Mouse (Mus musculus): ENCODE results near the gene Ucp3. TPM values are rescaled to one million over a fixed set of nuclear protein-coding genes. Genes with fewer than 3 reads are reported as not detected.

The Ucp3 gene
- polyA plus RNA-seq (2015; fragmentation: Nextera tagmentation; extraction: Ambion mirVana): not detected in 2 replicates

GRCm38 (mm10) chr7:100472777-100473176 is at the start of gene Ucp3:
Gene Ucp3, plus strand, starts transcription at chr7:100472990.
- peaks cover 2% of the 10 kb centered on the region; the same call in 1 of the 2 replicates for H3K36me3 ChIP-seq (ENCODE audit: control insufficient read depth, insufficient read depth)
- H3K4me2 ChIP-seq (ENCODE audit: low read length): no peak within 1 kb of the TSS
- no peaks in the 10 kb centered on the region for H3K9me3 ChIP-seq (ENCODE audit: control insufficient read depth, low read length)
- ATAC-seq: no peak
- H3K4me3 ChIP-seq (replicated peaks; ENCODE audit: low read length): no peak within 1 kb of the TSS
- H3K9ac ChIP-seq (replicated peaks; ENCODE audit: low read depth, low read length): no peak within 1 kb of the TSS
- no peaks in the 10 kb centered on the region for H3K27me3 ChIP-seq (replicated peaks; ENCODE audit: control insufficient read depth, insufficient read depth, low read length)
- H3K4me1 ChIP-seq (replicated peaks; ENCODE audit: control insufficient read depth, insufficient read depth, low read length): no peaks in the 10 kb centered on the region
- H3K27ac ChIP-seq (ENCODE audit: low read length): no peak within 1 kb of the TSS
- 92% methylated on average over 6 of the region's 6 CpGs for WGBS

GRCm38 (mm10) chr7:100425795-100426194 is 47.0 kb upstream of the Ucp3 start:
- Histone ChIP-seq H3K27me3 (replicated peaks; ENCODE audit: control insufficient read depth, insufficient read depth, low read length) (no peaks in the 10 kb centered on the region), H3K9ac (replicated peaks; ENCODE audit: low read depth, low read length) (no peak overlapping the region), H3K4me3 (replicated peaks; ENCODE audit: low read length) (no peak overlapping the region), H3K4me2 (ENCODE audit: low read length) (no peak overlapping the region), H3K9me3 (ENCODE audit: control insufficient read depth, low read length) (no peaks in the 10 kb centered on the region), H3K36me3 (ENCODE audit: control insufficient read depth, insufficient read depth) (peaks cover 38% of the 10 kb centered on the region), H3K4me1 (replicated peaks; ENCODE audit: control insufficient read depth, insufficient read depth, low read length) (no peaks in the 10 kb centered on the region), H3K27ac (ENCODE audit: low read length) (no peak overlapping the region)
- 62% methylated on average over 3 of the region's 3 CpGs for WGBS
- no peak for ATAC-seq

GRCm38 (mm10) chr7:100429102-100429501 is 43.7 kb upstream of the Ucp3 start:
- no peak overlapping the region for H3K27ac ChIP-seq (ENCODE audit: low read length)
- no peak overlapping the region for H3K4me3 ChIP-seq (replicated peaks; ENCODE audit: low read length)
- no peaks in the 10 kb centered on the region for H3K9me3 ChIP-seq (ENCODE audit: control insufficient read depth, low read length)
- no peaks in the 10 kb centered on the region for H3K27me3 ChIP-seq (replicated peaks; ENCODE audit: control insufficient read depth, insufficient read depth, low read length)
- 65% methylated on average over 3 of the region's 3 CpGs for WGBS
- no peak overlapping the region for H3K9ac ChIP-seq (replicated peaks; ENCODE audit: low read depth, low read length)
- no peak for ATAC-seq
- no peaks in the 10 kb centered on the region for H3K4me1 ChIP-seq (replicated peaks; ENCODE audit: control insufficient read depth, insufficient read depth, low read length)
- no peak overlapping the region for H3K4me2 ChIP-seq (ENCODE audit: low read length)
- peaks cover 42% of the 10 kb centered on the region for H3K36me3 ChIP-seq (ENCODE audit: control insufficient read depth, insufficient read depth)

- Histone ChIP-seq H3K36me3 (ENCODE audit: control insufficient read depth, insufficient read depth) (peaks cover 34% of the 10 kb centered on the region), H3K4me1 (replicated peaks; ENCODE audit: control insufficient read depth, insufficient read depth, low read length) (no peaks in the 10 kb centered on the region), H3K9ac (replicated peaks; ENCODE audit: low read depth, low read length) (no peak overlapping the region), H3K4me3 (replicated peaks; ENCODE audit: low read length) (no peak overlapping the region), H3K4me2 (ENCODE audit: low read length) (no peak overlapping the region), H3K27ac (ENCODE audit: low read length) (no peak overlapping the region), H3K9me3 (ENCODE audit: control insufficient read depth, low read length) (no peaks in the 10 kb centered on the region), H3K27me3 (replicated peaks; ENCODE audit: control insufficient read depth, insufficient read depth, low read length) (no peaks in the 10 kb centered on the region)
- no peak for ATAC-seq
- 93% methylated on average over 11 of the region's 11 CpGs for WGBS
These were observed 42.9 kb upstream of the Ucp3 start for GRCm38 (mm10) chr7:100429911-100430310.

GRCm38 (mm10) chr7:100431103-100431502 is 41.7 kb upstream of the Ucp3 start:
- no peak for ATAC-seq
- Histone ChIP-seq H3K27me3 (replicated peaks; ENCODE audit: control insufficient read depth, insufficient read depth, low read length) (no peaks in the 10 kb centered on the region), H3K4me1 (replicated peaks; ENCODE audit: control insufficient read depth, insufficient read depth, low read length) (no peaks in the 10 kb centered on the region), H3K9ac (replicated peaks; ENCODE audit: low read depth, low read length) (no peak overlapping the region), H3K27ac (ENCODE audit: low read length) (no peak overlapping the region), H3K4me3 (replicated peaks; ENCODE audit: low read length) (no peak overlapping the region), H3K36me3 (ENCODE audit: control insufficient read depth, insufficient read depth) (peaks cover 31% of the 10 kb centered on the region), H3K9me3 (ENCODE audit: control insufficient read depth, low read length) (no peaks in the 10 kb centered on the region), H3K4me2 (ENCODE audit: low read length) (no peak overlapping the region)
- 56% methylated on average over 5 of the region's 5 CpGs for WGBS

GRCm38 (mm10) chr7:100433295-100433694 is 39.5 kb upstream of the Ucp3 start:
- Histone ChIP-seq H3K36me3 (ENCODE audit: control insufficient read depth, insufficient read depth) (peaks cover 30% of the 10 kb centered on the region), H3K4me3 (replicated peaks; ENCODE audit: low read length) (no peak overlapping the region)

GRCm38 (mm10) chr7:100443728-100444127 is 29.1 kb upstream of the Ucp3 start:
- Histone ChIP-seq H3K4me1 (replicated peaks; ENCODE audit: control insufficient read depth, insufficient read depth, low read length) (no peaks in the 10 kb centered on the region), H3K27me3 (replicated peaks; ENCODE audit: control insufficient read depth, insufficient read depth, low read length) (no peaks in the 10 kb centered on the region), H3K27ac (ENCODE audit: low read length) (no peak overlapping the region), H3K4me3 (replicated peaks; ENCODE audit: low read length) (no peak overlapping the region), H3K9ac (replicated peaks; ENCODE audit: low read depth, low read length) (no peak overlapping the region), H3K4me2 (ENCODE audit: low read length) (no peak overlapping the region), H3K9me3 (ENCODE audit: control insufficient read depth, low read length) (no peaks in the 10 kb centered on the region), H3K36me3 (ENCODE audit: control insufficient read depth, insufficient read depth) (peaks cover 30% of the 10 kb centered on the region)
- WGBS: 97% methylated on average over 4 of the region's 4 CpGs
- ATAC-seq: no peak

More at GRCm38 (mm10) chr7:100433295-100433694, 39.5 kb upstream of the Ucp3 start:
- H3K9me3 ChIP-seq (ENCODE audit: control insufficient read depth, low read length): no peaks in the 10 kb centered on the region
- ATAC-seq: no peak
- H3K27ac ChIP-seq (ENCODE audit: low read length): no peak overlapping the region
- 92% methylated on average over 6 of the region's 6 CpGs for WGBS
- H3K27me3 ChIP-seq (replicated peaks; ENCODE audit: control insufficient read depth, insufficient read depth, low read length): no peaks in the 10 kb centered on the region
- H3K4me1 ChIP-seq (replicated peaks; ENCODE audit: control insufficient read depth, insufficient read depth, low read length): no peaks in the 10 kb centered on the region
- H3K4me2 ChIP-seq (ENCODE audit: low read length): no peak overlapping the region
- H3K9ac ChIP-seq (replicated peaks; ENCODE audit: low read depth, low read length): no peak overlapping the region

GRCm38 (mm10) chr7:100446271-100446670 is 26.5 kb upstream of the Ucp3 start:
- ATAC-seq: no peak
- WGBS: 92% methylated on average over 5 of the region's 5 CpGs
- H3K9me3 ChIP-seq (ENCODE audit: control insufficient read depth, low read length): no peaks in the 10 kb centered on the region
- H3K4me3 ChIP-seq (replicated peaks; ENCODE audit: low read length): no peak overlapping the region
- no peak overlapping the region for H3K4me2 ChIP-seq (ENCODE audit: low read length)
- peaks cover 37% of the 10 kb centered on the region for H3K36me3 ChIP-seq (ENCODE audit: control insufficient read depth, insufficient read depth)
- H3K9ac ChIP-seq (replicated peaks; ENCODE audit: low read depth, low read length): no peak overlapping the region
- no peaks in the 10 kb centered on the region for H3K4me1 ChIP-seq (replicated peaks; ENCODE audit: control insufficient read depth, insufficient read depth, low read length)
- no peaks in the 10 kb centered on the region for H3K27me3 ChIP-seq (replicated peaks; ENCODE audit: control insufficient read depth, insufficient read depth, low read length)
- H3K27ac ChIP-seq (ENCODE audit: low read length): no peak overlapping the region

GRCm38 (mm10) chr7:100448530-100448929 is 24.3 kb upstream of the Ucp3 start:
- H3K9ac ChIP-seq (replicated peaks; ENCODE audit: low read depth, low read length): no peak overlapping the region
- ATAC-seq: no peak
- no peaks in the 10 kb centered on the region for H3K4me1 ChIP-seq (replicated peaks; ENCODE audit: control insufficient read depth, insufficient read depth, low read length)
- 94% methylated on average over 12 of the region's 12 CpGs for WGBS
- no peaks in the 10 kb centered on the region for H3K27me3 ChIP-seq (replicated peaks; ENCODE audit: control insufficient read depth, insufficient read depth, low read length)
- H3K36me3 ChIP-seq (ENCODE audit: control insufficient read depth, insufficient read depth): peaks cover 35% of the 10 kb centered on the region
- no peak overlapping the region for H3K27ac ChIP-seq (ENCODE audit: low read length)
- H3K9me3 ChIP-seq (ENCODE audit: control insufficient read depth, low read length): no peaks in the 10 kb centered on the region
- H3K4me2 ChIP-seq (ENCODE audit: low read length): no peak overlapping the region
- no peak overlapping the region for H3K4me3 ChIP-seq (replicated peaks; ENCODE audit: low read length)

- Histone ChIP-seq H3K36me3 (ENCODE audit: control insufficient read depth, insufficient read depth) (peaks cover 33% of the 10 kb centered on the region), H3K27ac (ENCODE audit: low read length) (no peak overlapping the region), H3K4me2 (ENCODE audit: low read length) (no peak overlapping the region), H3K4me3 (replicated peaks; ENCODE audit: low read length) (no peak overlapping the region), H3K27me3 (replicated peaks; ENCODE audit: control insufficient read depth, insufficient read depth, low read length) (no peaks in the 10 kb centered on the region), H3K9ac (replicated peaks; ENCODE audit: low read depth, low read length) (no peak overlapping the region), H3K9me3 (ENCODE audit: control insufficient read depth, low read length) (no peaks in the 10 kb centered on the region), H3K4me1 (replicated peaks; ENCODE audit: control insufficient read depth, insufficient read depth, low read length) (no peaks in the 10 kb centered on the region)
- 93% methylated on average over 3 of the region's 3 CpGs for WGBS
- no peak for ATAC-seq
These were observed 23.8 kb upstream of the Ucp3 start for GRCm38 (mm10) chr7:100448985-100449384.
